Mouse (Mus musculus): ENCODE measurements at regions not wholly inside any gene's neighbourhood (a gene's known extent, or its start where the extent isn't known, plus 50 kb on each side); places are given as distances from the start of the nearest gene placed in this dataset.
A peak's percentile ranks its signal among the peaks of the same experiment; 100 is the strongest.

DNA sequence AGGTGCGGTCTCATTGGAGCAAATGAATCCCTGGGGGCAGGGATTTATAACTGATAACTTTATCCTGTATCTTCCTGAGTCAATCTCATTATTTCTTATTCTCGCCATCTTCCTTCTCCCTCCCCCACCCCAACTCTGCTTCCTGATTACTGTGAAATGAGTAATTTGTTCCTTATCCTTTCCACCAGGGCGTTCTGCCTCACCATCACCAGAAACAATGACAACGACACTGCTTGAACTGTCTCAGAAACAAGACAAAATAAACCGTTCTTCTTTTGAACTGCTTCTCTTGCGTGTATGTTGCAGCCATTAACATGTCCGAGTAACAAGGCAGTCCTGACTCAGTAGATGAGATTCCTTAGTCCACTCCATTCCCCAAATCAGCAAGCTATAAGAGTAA, 246.0 kb upstream of the Trib2 start:
- H3K4me3 ChIP-seq (ENCODE audit: control insufficient read depth in 1 of 2, insufficient read depth in 1 of 2, low read depth in 2 of 2, low read length in 2 of 2), result no peak overlapping the region
- H3K27ac ChIP-seq (ENCODE audit: control insufficient read depth, low read depth, low read length), result no peak overlapping the region
- no peak for TF ChIP-seq RCOR1 (IDR thresholded peaks at IDR 0.05; ENCODE audit: low read depth, low read length)
- TF ChIP-seq NRF1 (IDR thresholded peaks at IDR 0.05; ENCODE audit: insufficient read depth, low read depth, low read length, poor library complexity, severe bottlenecking), result no peak
- TF ChIP-seq USF1 (IDR thresholded peaks at IDR 0.05; ENCODE audit: low read depth, low read length), result no peak
- TF ChIP-seq SIN3A (IDR thresholded peaks at IDR 0.05; ENCODE audit: low read length), result no peak
- no peak for TF ChIP-seq POLR2AphosphoS5 (IDR thresholded peaks at IDR 0.05; ENCODE audit: borderline replicate concordance, low read depth, low read length)
- TF ChIP-seq MYB (IDR thresholded peaks at IDR 0.05; ENCODE audit: low read depth, low read length), result no peak
- no peak for TF ChIP-seq EP300 (IDR thresholded peaks at IDR 0.05; ENCODE audit: low read depth in 1 of 2, low read length in 2 of 2)
- TF ChIP-seq UBTF (IDR thresholded peaks at IDR 0.05; ENCODE audit: borderline replicate concordance, insufficient read depth, low read depth, low read length), result no peak
- TF ChIP-seq MAFK (IDR thresholded peaks at IDR 0.05; ENCODE audit: borderline replicate concordance, low read depth, low read length), result no peak
- TF ChIP-seq ELF1 (IDR thresholded peaks at IDR 0.05; ENCODE audit: low read depth, low read length), result no peak
- TF ChIP-seq CTCF (IDR thresholded peaks at IDR 0.05 in 2 of 3, conservative IDR thresholded peaks at IDR 0.05 in 1 of 3; ENCODE audit: control insufficient read depth in 1 of 3, insufficient read depth in 1 of 3, low read depth in 2 of 3, low read length in 3 of 3, poor library complexity in 1 of 3, severe bottlenecking in 1 of 3), result no peak
- TF ChIP-seq ZKSCAN1 (IDR thresholded peaks at IDR 0.05; ENCODE audit: low read depth, low read length), result no peak
- no peak for TF ChIP-seq ZC3H11A (IDR thresholded peaks at IDR 0.05; ENCODE audit: low read depth, low read length)
- no peak for TF ChIP-seq CHD2 (IDR thresholded peaks at IDR 0.05; ENCODE audit: low read length)
- TF ChIP-seq E2F4 (IDR thresholded peaks at IDR 0.05; ENCODE audit: borderline replicate concordance, low read depth, low read length), result no peak
- no peak for TF ChIP-seq ETS1 (IDR thresholded peaks at IDR 0.05; ENCODE audit: low read depth, low read length)
- no peak for TF ChIP-seq USF2 (IDR thresholded peaks at IDR 0.05; ENCODE audit: borderline replicate concordance in 1 of 2, insufficient read depth in 1 of 2, low read depth in 1 of 2, low read length in 2 of 2)
- H3K27me3 ChIP-seq (ENCODE audit: control insufficient read depth in 1 of 2, insufficient read depth in 2 of 2, low read length in 2 of 2), result no peaks in the 10 kb centered on the region
- no peaks in the 10 kb centered on the region for H3K79me2 ChIP-seq (ENCODE audit: control insufficient read depth, insufficient read depth, low read length, poor library complexity)
- H3K9me3 ChIP-seq (replicated peaks; ENCODE audit: insufficient read depth, low read length), result no peaks in the 10 kb centered on the region
- H3K36me3 ChIP-seq (ENCODE audit: control insufficient read depth in 1 of 2, insufficient read depth in 2 of 2, low read length in 2 of 2), result no peaks in the 10 kb centered on the region
- H3K9ac ChIP-seq (ENCODE audit: control insufficient read depth, low read depth, low read length, poor library complexity, severe bottlenecking), result no peak overlapping the region
- DNase-seq (ENCODE audit: low read depth, low spot score), result no peak
- H3K4me1 ChIP-seq (ENCODE audit: control insufficient read depth in 1 of 2, insufficient read depth in 2 of 2, low read length in 2 of 2), result no peaks in the 10 kb centered on the region; a peak in 1 of 4 replicates

GRCm38 (mm10) chr12:16060461-16060860, 243.7 kb upstream of the Trib2 start:
- no peak overlapping the region for H3K27ac ChIP-seq (ENCODE audit: control insufficient read depth, low read depth, low read length)
- no peaks in the 10 kb centered on the region for H3K36me3 ChIP-seq (ENCODE audit: control insufficient read depth in 1 of 2, insufficient read depth in 2 of 2, low read length in 2 of 2)
- no peak for TF ChIP-seq CTCF (IDR thresholded peaks at IDR 0.05 in 2 of 3, conservative IDR thresholded peaks at IDR 0.05 in 1 of 3; ENCODE audit: control insufficient read depth in 1 of 3, insufficient read depth in 1 of 3, low read depth in 2 of 3, low read length in 3 of 3, poor library complexity in 1 of 3, severe bottlenecking in 1 of 3)
- no peak for TF ChIP-seq POLR2AphosphoS5 (IDR thresholded peaks at IDR 0.05; ENCODE audit: borderline replicate concordance, low read depth, low read length)
- no peak for TF ChIP-seq GABPA (IDR thresholded peaks at IDR 0.05; ENCODE audit: low read depth, low read length)
- no peak for TF ChIP-seq BHLHE40 (IDR thresholded peaks at IDR 0.05; ENCODE audit: borderline replicate concordance, low read depth, low read length)
- TF ChIP-seq HCFC1 (IDR thresholded peaks at IDR 0.05; ENCODE audit: low read depth, low read length), result no peak
- no peak for TF ChIP-seq NRF1 (IDR thresholded peaks at IDR 0.05; ENCODE audit: insufficient read depth, low read depth, low read length, poor library complexity, severe bottlenecking)
- no peak for TF ChIP-seq ETS1 (IDR thresholded peaks at IDR 0.05; ENCODE audit: low read depth, low read length)
- TF ChIP-seq KAT2A (conservative IDR thresholded peaks at IDR 0.05; ENCODE audit: low read depth, low read length), result no peak
- TF ChIP-seq ZNF384 (IDR thresholded peaks at IDR 0.05; ENCODE audit: low read depth, low read length), result no peak
- no peak for TF ChIP-seq ZKSCAN1 (IDR thresholded peaks at IDR 0.05; ENCODE audit: low read depth, low read length)
- no peak for TF ChIP-seq CHD2 (IDR thresholded peaks at IDR 0.05; ENCODE audit: low read length)
- no peak for TF ChIP-seq E2F4 (IDR thresholded peaks at IDR 0.05; ENCODE audit: borderline replicate concordance, low read depth, low read length)
- no peak for TF ChIP-seq RCOR1 (IDR thresholded peaks at IDR 0.05; ENCODE audit: low read depth, low read length)
- no peak overlapping the region for H3K9ac ChIP-seq (ENCODE audit: control insufficient read depth, low read depth, low read length, poor library complexity, severe bottlenecking)
- H3K4me3 ChIP-seq (ENCODE audit: control insufficient read depth in 1 of 2, insufficient read depth in 1 of 2, low read depth in 2 of 2, low read length in 2 of 2), result no peak overlapping the region
- H3K27me3 ChIP-seq (ENCODE audit: control insufficient read depth in 1 of 2, insufficient read depth in 2 of 2, low read length in 2 of 2), result no peaks in the 10 kb centered on the region
- H3K4me1 ChIP-seq (ENCODE audit: control insufficient read depth in 1 of 2, insufficient read depth in 2 of 2, low read length in 2 of 2), result no peaks in the 10 kb centered on the region; a peak in 1 of 4 replicates
- no peaks in the 10 kb centered on the region for H3K9me3 ChIP-seq (replicated peaks; ENCODE audit: insufficient read depth, low read length)
- peak; percentile 8 for DNase-seq (ENCODE audit: low read depth, low spot score)
- no peaks in the 10 kb centered on the region for H3K79me2 ChIP-seq (ENCODE audit: control insufficient read depth, insufficient read depth, low read length, poor library complexity)

Measured in MEL (cell line).